Mouse (Mus musculus): ENCODE results near the gene Ano6.

DNA sequence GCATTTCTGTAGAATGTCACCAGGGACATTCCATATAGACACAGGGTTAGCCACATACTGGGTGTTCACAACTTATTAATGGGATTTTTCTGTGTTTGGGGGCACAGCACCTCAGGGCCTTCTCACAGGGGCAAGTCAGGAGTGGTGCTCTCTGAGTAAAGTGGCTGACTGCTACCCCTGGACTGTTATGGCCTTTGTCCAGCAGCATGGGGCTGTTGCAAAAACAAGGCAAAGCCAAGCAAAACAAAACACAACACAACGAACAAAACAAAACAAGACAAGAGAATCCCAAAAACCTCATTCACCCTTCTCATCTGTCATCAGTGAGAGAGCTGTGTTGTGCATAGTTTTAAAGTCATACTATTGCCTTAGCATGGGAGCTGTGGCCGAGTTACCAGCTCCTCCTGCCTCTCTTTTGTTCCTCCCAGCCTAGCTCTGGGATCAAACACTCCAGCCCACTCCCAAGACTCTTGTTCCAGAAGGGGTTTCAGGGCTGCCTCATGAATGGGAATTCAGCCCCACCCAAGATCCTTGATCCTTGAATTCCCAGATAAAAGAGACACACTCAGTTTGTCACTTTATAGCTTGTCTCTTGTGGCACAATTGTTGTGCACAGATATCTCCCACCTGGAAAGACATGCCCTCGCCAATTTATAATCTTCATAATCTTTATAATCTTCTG, 119.6 kb downstream of the Ano6 start:
- TF ChIP-seq POLR2A (IDR thresholded peaks at IDR 0.05; ENCODE audit: borderline replicate concordance, extremely low read depth, low read depth, low read length) (no peak), CTCF (IDR thresholded peaks at IDR 0.05; ENCODE audit: insufficient read depth, low read length) (no peak)
